Mouse (Mus musculus) midbrain, postnatal 0 days (tissue): ENCODE measurements around the gene Rps6kb1. TPM values are rescaled to one million over a fixed set of nuclear protein-coding genes. Genes with fewer than 3 reads are reported as not detected.
A peak's percentile ranks its signal among the peaks of the same experiment; 100 is the strongest.

Experiments used
- ATAC-seq: fragments of 200-750 bp; cut with Nextera tagmentation; 2 replicates; pipeline ENCODE4 v1.8.0; 2017; ENCODE audit warnings: moderate number of reproducible peaks, mild to moderate bottlenecking, moderate TSS enrichment, moderate library complexity; ENCODE audit not compliant: low FRiP score
- DNase-seq: peaks from one replicate; pipeline ENCODE4 v3.0.0-alpha.2; 2015; ENCODE audit warnings: low spot score
- H3K27ac ChIP-seq: fragments of 300-500 bp; sonication (generic); 2 replicates; pipeline ENCODE4 v1.5.1; 2014; ENCODE audit warnings: low read depth, mild to moderate bottlenecking, low read length, mixed read lengths
- H3K27me3 ChIP-seq: fragments of 300-500 bp; sonication (generic); 2 replicates; pipeline ENCODE4 v1.6.1; 2014; ENCODE audit warnings: low read length, control low read depth, mixed read lengths; ENCODE audit not compliant: insufficient read depth
- H3K36me3 ChIP-seq: fragments of 300-500 bp; sonication (generic); 2 replicates; pipeline ENCODE4 v1.6.1; 2014; ENCODE audit warnings: low read length, control low read depth, mixed read lengths; ENCODE audit not compliant: insufficient read depth
- H3K4me1 ChIP-seq: fragments of 300-500 bp; sonication (generic); 2 replicates; pipeline ENCODE4 v1.6.1; 2014; ENCODE audit warnings: mild to moderate bottlenecking, control low read depth, antibody characterized with exemption, low read length, mixed read lengths; ENCODE audit not compliant: insufficient read depth
- H3K4me2 ChIP-seq: fragments of 300-500 bp; sonication (generic); 2 replicates; pipeline ENCODE4 v1.6.1; 2014; ENCODE audit warnings: low read depth, mild to moderate bottlenecking, low read length, mixed read lengths; ENCODE audit not compliant: poor library complexity, severe bottlenecking
- H3K4me3 ChIP-seq: fragments of 300-500 bp; sonication (generic); 2 replicates; pipeline ENCODE4 v1.5.1; 2014; ENCODE audit warnings: low read depth, mild to moderate bottlenecking, low read length, moderate library complexity
- H3K9ac ChIP-seq: fragments of 300-500 bp; sonication (generic); replicated peaks from 2 replicates; pipeline ENCODE4 v1.6.1; 2014; ENCODE audit warnings: mild to moderate bottlenecking, low read length, moderate library complexity, mixed read lengths; ENCODE audit not compliant: poor library complexity, severe bottlenecking
- H3K9me3 ChIP-seq: fragments of 300-500 bp; sonication (generic); 2 replicates; pipeline ENCODE4 v1.6.1; 2016; ENCODE audit warnings: low read length, control low read depth
- CTCF ChIP-seq: IDR thresholded peaks from 2 replicates; pipeline ENCODE4 v1.5.1; 2016; ENCODE audit warnings: antibody characterized with exemption, mild to moderate bottlenecking
- WGBS: fragments of 180-500 bp; shearing (Covaris S2); extraction: QIAGEN DNeasy Blood & Tissue Kit; methylation state at CpG from one replicate; pipeline ENCODE4 v1.1.7; 2014; 5-methylcytosine and 5-hydroxymethylcytosine counted together
- polyA plus RNA-seq: library from polyadenylated mRNA; unstranded; fragments of >200 nt; fragmentation: Nextera tagmentation; extraction: Ambion mirVana; gene quantifications from 2 replicates; pipeline ENCODE4 v1.2.1, GENCODE M21; 2015
- total RNA-seq: library from RNA; depleted of rRNA; stranded (reverse); fragments of >200 nt; gene quantifications from 2 replicates; pipeline ENCODE4 v1.2.3, GENCODE M21; 2014

Gene Rps6kb1
- total and polyA plus RNA-seq, 2 experiments from 2014 or later = 35.6 to 59.6 TPM

DNA sequence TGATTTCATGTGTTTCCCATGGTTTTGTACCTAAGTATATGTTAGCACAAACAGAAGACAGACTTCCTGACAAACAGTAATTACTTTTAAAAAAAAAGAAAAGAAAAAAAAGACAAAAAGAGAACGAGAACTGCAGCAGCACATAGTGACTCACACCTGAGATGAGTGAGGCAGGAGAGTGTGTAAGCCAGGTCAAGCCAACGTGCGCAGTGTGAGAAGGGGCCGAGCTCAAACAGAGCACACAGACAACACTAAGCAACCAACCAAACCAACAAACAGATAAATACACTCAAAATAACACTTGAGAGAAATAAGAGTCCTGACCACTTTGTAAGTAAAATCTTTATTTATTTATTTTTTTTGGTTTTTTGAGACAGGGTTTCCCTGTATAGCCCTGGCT lies 45.5 kb upstream of the Rps6kb1 start:
- ATAC-seq = no peak
- Histone ChIP-seq H3K27me3 (no peaks in the 10 kb centered on the region), H3K4me3 (no peak overlapping the region), H3K4me2 (no peak overlapping the region), H3K9me3 (no peaks in the 10 kb centered on the region), H3K36me3 (no peaks in the 10 kb centered on the region), H3K4me1 (no peaks in the 10 kb centered on the region), H3K27ac (no peak overlapping the region), H3K9ac (no peak overlapping the region)
- DNase-seq = no peak
- no peak for TF ChIP-seq CTCF
- 91% methylated on average over 4 of the region's 4 CpGs for WGBS

DNA sequence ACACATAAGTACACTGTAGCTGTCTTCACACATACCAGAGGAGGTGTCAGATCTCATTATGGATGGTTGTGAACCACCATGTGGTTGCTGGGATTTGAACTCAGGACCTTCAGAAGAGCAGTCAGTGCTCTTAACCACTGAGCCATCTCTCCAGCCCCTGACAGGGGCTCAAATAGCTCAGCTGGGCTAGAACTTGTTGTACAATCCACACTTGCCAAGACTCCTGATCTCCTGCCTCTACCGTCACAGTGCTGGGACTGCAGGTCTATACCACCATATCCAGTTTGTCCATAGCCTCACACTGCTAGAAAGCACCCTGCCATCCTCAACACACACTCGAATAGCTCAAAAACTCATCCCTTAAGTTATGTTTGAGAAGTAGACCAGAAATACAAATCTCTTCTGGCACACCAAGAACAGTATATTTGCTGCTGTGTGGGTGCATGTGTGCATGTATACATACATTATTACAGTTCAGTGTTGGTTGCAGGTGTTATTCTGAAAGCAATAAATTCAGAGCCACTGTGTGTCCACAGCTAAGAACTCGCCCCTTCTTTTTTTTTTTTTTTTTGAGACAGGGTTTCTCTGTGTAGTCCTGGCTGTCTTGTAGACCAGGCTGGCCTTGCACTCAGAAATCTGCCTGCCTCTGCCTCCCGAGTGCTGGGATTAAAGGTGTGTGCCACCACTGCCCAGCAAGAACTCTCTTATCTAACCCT lies 44.1 kb upstream of the Rps6kb1 start:
- WGBS = 91% methylated on average over 4 of the region's 4 CpGs
- TF ChIP-seq CTCF = no peak
- no peak overlapping the region for H3K4me3 ChIP-seq
- no peaks in the 10 kb centered on the region for H3K9me3 ChIP-seq
- H3K27me3 ChIP-seq = no peaks in the 10 kb centered on the region
- H3K4me1 ChIP-seq = no peaks in the 10 kb centered on the region
- H3K4me2 ChIP-seq = no peak overlapping the region
- H3K27ac ChIP-seq = no peak overlapping the region
- no peak overlapping the region for H3K9ac ChIP-seq
- no peak for DNase-seq
- ATAC-seq = no peak
- H3K36me3 ChIP-seq = no peaks in the 10 kb centered on the region

- Histone ChIP-seq H3K4me3 (no peak overlapping the region), H3K27ac (no peak overlapping the region), H3K36me3 (no peaks in the 10 kb centered on the region), H3K9me3 (no peaks in the 10 kb centered on the region), H3K4me1 (no peaks in the 10 kb centered on the region), H3K9ac (no peak overlapping the region), H3K4me2 (no peak overlapping the region), H3K27me3 (no peaks in the 10 kb centered on the region)
- no peak for ATAC-seq
- 54% methylated on average over 7 of the region's 7 CpGs for WGBS
- DNase-seq = no peak
- no peak for TF ChIP-seq CTCF
Observed at GRCm38 (mm10) chr11:86587830-86588229, 43.2 kb upstream of the Rps6kb1 start.

DNA sequence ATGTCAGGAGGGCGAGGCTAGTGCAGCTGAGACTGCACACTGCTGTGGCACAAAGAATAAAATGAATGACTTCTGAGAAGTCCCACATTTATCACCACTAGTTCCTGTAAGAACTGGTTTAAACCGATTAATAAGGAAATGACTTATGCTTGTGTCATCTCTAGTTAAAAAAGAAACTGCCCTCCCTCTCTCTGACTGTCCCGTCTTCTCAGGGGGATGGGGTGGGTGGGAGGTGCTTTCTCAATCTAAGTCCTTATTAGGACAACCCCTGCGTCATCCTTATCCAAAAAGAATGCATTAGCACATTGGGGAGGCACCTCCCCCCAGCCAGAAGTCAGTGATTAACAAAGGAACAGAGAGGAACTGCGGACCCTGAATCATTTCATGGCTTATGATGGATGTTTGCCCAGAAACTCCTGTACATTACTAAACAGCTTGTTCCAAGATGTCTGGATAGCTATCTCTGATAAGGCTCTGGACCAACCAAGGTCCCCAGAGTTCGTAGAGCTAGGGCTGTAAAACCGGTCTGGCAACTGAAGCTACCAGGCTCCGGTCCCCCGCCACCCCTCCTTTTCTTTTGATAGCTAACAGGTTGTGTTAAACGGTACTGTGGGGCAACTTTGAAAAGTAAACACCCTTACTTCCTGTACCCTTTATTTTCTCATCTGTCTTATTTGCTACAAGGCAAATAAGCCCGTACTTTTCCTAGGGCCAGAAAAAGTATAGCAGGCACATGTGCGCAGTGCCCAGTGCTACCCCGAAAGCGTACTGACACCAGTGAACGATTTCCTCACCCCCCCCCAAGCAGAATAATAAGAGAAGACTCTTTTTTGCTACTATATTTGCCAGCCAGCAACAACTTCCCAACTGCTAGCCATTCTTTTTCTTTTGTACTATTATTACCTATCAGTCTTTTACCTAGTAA lies 42.5 kb upstream of the Rps6kb1 start:
- TF ChIP-seq CTCF = no peak
- Histone ChIP-seq H3K36me3 (no peaks in the 10 kb centered on the region), H3K4me3 (peak overlapping the region; percentile 6; the same call in 1 of the 2 replicates), H3K4me1 (no peaks in the 10 kb centered on the region), H3K9ac (no peak overlapping the region), H3K9me3 (no peaks in the 10 kb centered on the region), H3K27me3 (no peaks in the 10 kb centered on the region), H3K27ac (no peak overlapping the region), H3K4me2 (peak overlapping the region; percentile 32)
- WGBS = 20% methylated on average over 15 of the region's 15 CpGs
- ATAC-seq (no peak), DNase-seq (peak; percentile 19)

GRCm38 (mm10) chr11:86586177-86586867 lies 41.7 kb upstream of the Rps6kb1 start:
- Histone ChIP-seq H3K9ac (peak overlapping the region; percentile 42), H3K9me3 (no peaks in the 10 kb centered on the region), H3K27ac (0 out of 2 replicates have a peak overlapping the region, but pooled peaks have one; percentile 26), H3K4me1 (no peaks in the 10 kb centered on the region), H3K27me3 (no peaks in the 10 kb centered on the region), H3K4me2 (peak overlapping the region; percentile 32), H3K36me3 (no peaks in the 10 kb centered on the region), H3K4me3 (peak overlapping the region; percentile 28; the same call in 1 of the 2 replicates)
- 27% methylated on average over 12 of the region's 12 CpGs for WGBS
- DNase-seq (no peak), ATAC-seq (no peak)
- TF ChIP-seq CTCF = no peak
